Mouse (Mus musculus) retina, postnatal 7 days (tissue): ENCODE data around the gene Cd28.

Experiments
- DNase-seq: peaks from one replicate; pipeline ENCODE4 v3.0.0-alpha.2; 2012; ENCODE audit warnings: low read depth, low spot score

Gene Cd28

GRCm38 (mm10) chr1:60716567-60716966 is at the start of gene Cd28:
Gene Cd28, plus strand, starts transcription at chr1:60716800.
- no peak for DNase-seq

- DNase-seq = no peak
Observed at GRCm38 (mm10) chr1:60667873-60668616, 48.6 kb upstream of the Cd28 start.

- DNase-seq = no peak
Observed at GRCm38 (mm10) chr1:60669048-60669447, 47.6 kb upstream of the Cd28 start.

- no peak for DNase-seq
Observed at GRCm38 (mm10) chr1:60669664-60670063, 46.9 kb upstream of the Cd28 start.

GRCm38 (mm10) chr1:60670172-60670571 is 46.4 kb upstream of the Cd28 start:
- no peak for DNase-seq

- no peak for DNase-seq
Observed at GRCm38 (mm10) chr1:60683766-60684165, 32.8 kb upstream of the Cd28 start.

GRCm38 (mm10) chr1:60696115-60696895 is 20.3 kb upstream of the Cd28 start:
- DNase-seq = no peak

GRCm38 (mm10) chr1:60702641-60703040 is 14.0 kb upstream of the Cd28 start:
- DNase-seq = no peak

- DNase-seq = no peak
Observed at GRCm38 (mm10) chr1:60713238-60713637, 3.4 kb upstream of the Cd28 start.

GRCm38 (mm10) chr1:60715651-60716196 is 876 bp upstream of the Cd28 start:
- no peak for DNase-seq

- DNase-seq = no peak
Observed at GRCm38 (mm10) chr1:60718580-60718979, 2.0 kb downstream of the Cd28 start.

- no peak for DNase-seq
Observed at GRCm38 (mm10) chr1:60723555-60723954, 7.0 kb downstream of the Cd28 start.

- DNase-seq = no peak
Observed at GRCm38 (mm10) chr1:60731940-60732339, 15.3 kb downstream of the Cd28 start.

- no peak for DNase-seq
Observed at GRCm38 (mm10) chr1:60735072-60735907, 18.7 kb downstream of the Cd28 start.

GRCm38 (mm10) chr1:60735908-60736280 is 19.3 kb downstream of the Cd28 start:
- no peak for DNase-seq

- no peak for DNase-seq
Observed at GRCm38 (mm10) chr1:60744266-60744665, 27.7 kb downstream of the Cd28 start.

GRCm38 (mm10) chr1:60745664-60746063 is 29.1 kb downstream of the Cd28 start:
- no peak for DNase-seq

GRCm38 (mm10) chr1:60746153-60746552 is 29.6 kb downstream of the Cd28 start:
- DNase-seq = no peak

- no peak for DNase-seq
Observed at GRCm38 (mm10) chr1:60746856-60747255, 30.3 kb downstream of the Cd28 start.

GRCm38 (mm10) chr1:60748286-60748685 is 31.7 kb downstream of the Cd28 start:
- no peak for DNase-seq

- DNase-seq = no peak
Observed at GRCm38 (mm10) chr1:60748936-60749335, 32.3 kb downstream of the Cd28 start.

GRCm38 (mm10) chr1:60749346-60749840 is 32.8 kb downstream of the Cd28 start:
- DNase-seq = no peak
